Mouse (Mus musculus): ENCODE results near the gene Rasl2-9. TPM values are rescaled to one million over a fixed set of nuclear protein-coding genes. Genes with fewer than 3 reads are reported as not detected.

The Rasl2-9 gene
- 1 to 10 TPM in 1 of 2 experiments, not detected in 1; 2.4 TPM for polyA plus RNA-seq (2017; shearing (Covaris generic))

DNA sequence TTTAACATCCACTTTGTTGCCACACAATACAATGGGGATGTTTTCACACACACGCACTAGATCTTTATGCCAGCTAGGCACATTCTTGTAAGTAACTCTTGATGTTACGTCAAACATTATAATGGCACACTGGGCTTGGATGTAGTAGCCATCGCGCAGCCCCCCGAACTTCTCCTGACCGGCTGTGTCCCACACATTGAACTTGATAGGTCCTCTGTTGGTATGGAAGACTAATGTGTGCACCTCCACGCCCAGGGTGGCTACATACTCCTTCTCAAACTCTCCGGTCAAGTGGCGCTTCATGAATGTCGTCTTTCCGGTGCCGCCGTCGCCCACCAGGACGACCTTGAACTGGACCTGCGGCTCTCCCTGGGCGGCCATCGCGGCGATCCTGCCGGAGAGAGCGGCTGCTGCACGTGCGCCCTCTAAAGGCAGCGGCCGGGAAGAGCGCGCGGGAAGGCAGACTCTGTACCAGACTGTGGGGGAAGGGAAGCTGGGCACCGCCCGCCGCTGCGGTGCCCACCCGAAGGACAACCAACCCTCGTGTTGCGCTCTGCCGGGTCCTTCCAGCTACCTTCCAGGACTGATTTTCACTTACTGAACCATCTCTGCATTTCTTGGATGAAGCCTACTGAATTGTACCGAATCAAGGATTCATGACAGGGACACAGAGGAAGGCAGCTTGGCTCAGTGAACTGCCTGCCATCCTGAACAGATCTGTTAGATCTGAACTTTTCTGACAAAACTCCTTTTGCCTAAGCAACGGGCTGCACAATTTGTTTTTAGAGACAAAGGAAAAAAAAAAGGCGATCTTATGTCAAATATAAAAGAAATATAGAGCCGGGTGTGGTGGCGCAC, at the start of gene Rasl2-9:
Rasl2-9 (minus strand) TSS at position 402 of the 858 bp plus-strand sequence.

GRCm38 (mm10) chr7:5149570-5149969, 23.8 kb upstream of the Rasl2-9 start, which contains the start of gene Vmn1r55:
Gene Vmn1r55, minus strand, starts transcription at chr7:5149670.

GRCm38 (mm10) chr7:5116850-5117249, 8.9 kb downstream of the Rasl2-9 start, which contains the start of gene Rfpl4:
Gene Rfpl4, minus strand, starts transcription at chr7:5116950.

DNA sequence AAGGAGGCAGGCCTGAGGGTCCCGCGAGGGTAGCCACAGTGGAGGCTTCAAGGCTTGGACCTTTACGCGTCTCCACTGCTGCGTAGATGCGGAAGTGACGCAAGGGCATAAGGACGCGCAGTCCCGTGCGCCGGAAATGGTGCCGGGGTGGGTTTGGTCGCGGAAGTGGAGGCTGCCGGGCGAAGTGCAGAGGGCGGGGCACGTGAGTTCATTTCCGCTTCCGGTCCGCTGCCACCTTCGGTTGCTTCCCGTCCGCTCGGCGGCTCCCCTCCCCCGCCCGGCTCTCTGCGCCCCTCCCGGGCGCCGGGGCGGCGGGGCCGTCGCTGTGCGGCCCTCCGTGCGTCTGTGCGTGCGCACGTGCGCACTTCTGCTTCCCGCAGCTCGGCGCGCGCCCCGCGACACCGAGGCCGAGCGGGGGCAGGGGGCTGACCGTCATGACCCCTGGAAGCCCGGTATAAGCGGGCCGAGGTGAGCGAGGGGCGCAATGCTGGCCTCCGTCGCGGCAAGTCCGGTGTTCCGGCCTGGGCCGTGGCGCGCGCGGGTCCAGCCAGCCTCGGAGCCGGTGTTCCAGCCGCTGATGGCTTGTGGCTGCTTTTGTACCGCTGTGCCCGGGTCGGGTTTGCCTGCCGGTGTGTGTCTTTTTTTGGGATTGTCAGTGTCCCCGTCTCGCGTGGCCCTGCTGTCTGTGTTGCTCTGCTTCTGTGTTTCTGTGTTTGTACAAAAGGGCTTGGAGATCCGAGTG, 45.6 kb downstream of the Rasl2-9 start, which contains the start of gene Epn1:
Epn1 (plus strand) TSS at position 226 of the 742 bp plus-strand sequence.

Other genes starting within 250 kb of the Rasl2-9 start
- gene Isoc2a, start 248.8 kb downstream of the Rasl2-9 start, polyA plus RNA-seq (2017; shearing (Covaris generic)), result 1 to 10 TPM in 1 of 2 experiments, under 1 TPM in 1; 0.75 to 1.2 TPM
- gene Gm36210, start 219.4 kb downstream of the Rasl2-9 start, polyA plus RNA-seq (2017; shearing (Covaris generic)), result under 1 TPM in 1 of 2 experiments, not detected in 1; 0.12 TPM
- gene Zfp628, start 210.7 kb downstream of the Rasl2-9 start, polyA plus RNA-seq (2017; shearing (Covaris generic)), result 1 to 10 TPM; 2.0 to 2.2 TPM
- gene Nat14, start 203.9 kb downstream of the Rasl2-9 start, polyA plus RNA-seq (2017; shearing (Covaris generic)), result under 1 TPM; 0.27 to 0.86 TPM
- under 1 TPM; 0.27 to 0.40 TPM for gene Ssc5d, start 200.2 kb downstream of the Rasl2-9 start, polyA plus RNA-seq (2017; shearing (Covaris generic))
- gene Sbk2, start 161.5 kb downstream of the Rasl2-9 start, polyA plus RNA-seq (2017; shearing (Covaris generic)), result under 1 TPM in 1 of 2 experiments, not detected in 1; 0.51 TPM
- under 1 TPM in 1 of 2 experiments, not detected in 1; 0.26 TPM for gene Sbk3, start 154.8 kb downstream of the Rasl2-9 start, polyA plus RNA-seq (2017; shearing (Covaris generic))
- gene Zfp579, start 129.8 kb downstream of the Rasl2-9 start, polyA plus RNA-seq (2017; shearing (Covaris generic)), result 10 to 100 TPM; 20.6 to 23.4 TPM
- gene Zfp524, start 111.5 kb downstream of the Rasl2-9 start, polyA plus RNA-seq (2017; shearing (Covaris generic)), result 10 to 100 TPM; 31.2 to 51.7 TPM
- gene Fiz1, start 111.3 kb downstream of the Rasl2-9 start, polyA plus RNA-seq (2017; shearing (Covaris generic)), result 10 to 100 TPM; 41.3 to 45.3 TPM
- 1 to 10 TPM; 6.1 to 8.1 TPM for gene Gm44973, start 110.5 kb downstream of the Rasl2-9 start, polyA plus RNA-seq (2017; shearing (Covaris generic))
- 1 to 10 TPM; 7.8 to 8.4 TPM for gene Zfp865, start 105.6 kb downstream of the Rasl2-9 start, polyA plus RNA-seq (2017; shearing (Covaris generic))
- not detected for gene Ccdc106, start 105.4 kb downstream of the Rasl2-9 start, polyA plus RNA-seq (2017; shearing (Covaris generic))
- not detected for gene 4632433K11Rik, start 91.8 kb downstream of the Rasl2-9 start, polyA plus RNA-seq (2017; shearing (Covaris generic))
- gene Zfp784, start 87.5 kb downstream of the Rasl2-9 start, polyA plus RNA-seq (2017; shearing (Covaris generic)), result 1 to 10 TPM; 3.9 to 4.1 TPM
- 1 to 10 TPM; 2.6 to 4.7 TPM for gene Zfp580, start 74.4 kb downstream of the Rasl2-9 start, polyA plus RNA-seq (2017; shearing (Covaris generic))
- 100 to 1,000 TPM in 1 of 2 experiments, 10 to 100 TPM in 1; 92.7 to 102 TPM for gene U2af2, start 63.8 kb downstream of the Rasl2-9 start, polyA plus RNA-seq (2017; shearing (Covaris generic))
- gene Epn1, start 45.7 kb downstream of the Rasl2-9 start, polyA plus RNA-seq (2017; shearing (Covaris generic)), result 10 to 100 TPM; 24.1 to 34.1 TPM
- gene Rfpl4, start 9.0 kb downstream of the Rasl2-9 start, polyA plus RNA-seq (2017; shearing (Covaris generic)), result under 1 TPM in 1 of 2 experiments, not detected in 1; 0.22 TPM
- under 1 TPM; 0.04 to 0.17 TPM for gene Vmn1r55, start 23.7 kb upstream of the Rasl2-9 start, polyA plus RNA-seq (2017; shearing (Covaris generic))
- not detected for gene Vmn1r56, start 70.8 kb upstream of the Rasl2-9 start, polyA plus RNA-seq (2017; shearing (Covaris generic))
- under 1 TPM in 1 of 2 experiments, not detected in 1; 0.65 TPM for gene Vmn1r57, start 92.5 kb upstream of the Rasl2-9 start, polyA plus RNA-seq (2017; shearing (Covaris generic))
- gene Gm5065, start 224.6 kb upstream of the Rasl2-9 start, polyA plus RNA-seq (2017; shearing (Covaris generic)), result 1 to 10 TPM in 1 of 2 experiments, not detected in 1; 2.5 TPM
- under 1 TPM in 1 of 2 experiments, not detected in 1; 0.65 TPM for gene Nlrp2, start 225.1 kb upstream of the Rasl2-9 start, polyA plus RNA-seq (2017; shearing (Covaris generic))

All from inflammation-experienced regulatory T-cells (primary cell).